Mouse (Mus musculus): ENCODE results near the gene Zfp773.

Zfp773 gene

GRCm38 (mm10) chr7:7136379-7136866, at the start of gene Zfp773:
Zfp773 (minus strand) TSS chr7:7136755.
- DNase-seq (ENCODE audit: low spot score in 2 of 2), result no peak

- no peak for DNase-seq (ENCODE audit: low spot score in 2 of 2)
Observed at GRCm38 (mm10) chr7:7185897-7186296, 49.3 kb upstream of the Zfp773 start.

GRCm38 (mm10) chr7:7171227-7172147, 34.9 kb upstream of the Zfp773 start, which contains the start of gene Zfp418:
Zfp418 (plus strand) TSS chr7:7171330.
- peak in 1 of 2 experiments; percentile 19 for DNase-seq (ENCODE audit: low spot score in 2 of 2)

GRCm38 (mm10) chr7:7145991-7146608, 9.5 kb upstream of the Zfp773 start:
- no peak for DNase-seq (ENCODE audit: low spot score in 2 of 2)

GRCm38 (mm10) chr7:7144215-7144614, 7.7 kb upstream of the Zfp773 start:
- DNase-seq (ENCODE audit: low spot score in 2 of 2), result no peak

GRCm38 (mm10) chr7:7132751-7133150, 3.8 kb downstream of the Zfp773 start:
- DNase-seq (ENCODE audit: low spot score in 2 of 2), result no peak

GRCm38 (mm10) chr7:7130491-7131124, 5.9 kb downstream of the Zfp773 start:
- peak in 1 of 2 experiments; percentile 49 for DNase-seq (ENCODE audit: low spot score in 2 of 2)

GRCm38 (mm10) chr7:7121602-7121980, 15.0 kb downstream of the Zfp773 start:
- no peak for DNase-seq (ENCODE audit: low spot score in 2 of 2)

GRCm38 (mm10) chr7:7120921-7121601, 15.5 kb downstream of the Zfp773 start, which contains the start of gene Zfp954:
Zfp954 (minus strand) TSS chr7:7121488.
- DNase-seq (ENCODE audit: low spot score in 2 of 2), result peak; percentile 73 to 83

- DNase-seq (ENCODE audit: low spot score in 2 of 2), result peak in 1 of 2 experiments; percentile 21
Observed at GRCm38 (mm10) chr7:7118441-7118840, 18.1 kb downstream of the Zfp773 start.

- DNase-seq (ENCODE audit: low spot score in 2 of 2), result no peak
Observed at GRCm38 (mm10) chr7:7108501-7108900, 28.1 kb downstream of the Zfp773 start.

Data from spleen, postnatal 4 days (tissue).